Mouse (Mus musculus) heart, embryonic 11.5 days (tissue): ENCODE results near the gene Gria1. TPM values are rescaled to one million over a fixed set of nuclear protein-coding genes. Genes with fewer than 3 reads are reported as not detected.

ENCODE experiments used
- ATAC-seq: fragments of 200-750 bp; cut with Nextera tagmentation; replicated peaks from 2 replicates; pipeline ENCODE4 v1.8.0; 2017; ENCODE audit warnings: moderate library complexity; ENCODE audit not compliant: insufficient number of reproducible peaks, low FRiP score, low TSS enrichment
- H3K27ac ChIP-seq: fragments of 300-500 bp; sonication (generic); 2 replicates; pipeline ENCODE4 v1.5.1; 2014; ENCODE audit warnings: mild to moderate bottlenecking, low read depth, low read length
- H3K27me3 ChIP-seq: fragments of 300-500 bp; sonication (generic); 2 replicates; pipeline ENCODE4 v1.6.1; 2014; ENCODE audit warnings: mild to moderate bottlenecking, low read length, mixed read lengths; ENCODE audit not compliant: control insufficient read depth, insufficient read depth
- H3K36me3 ChIP-seq: fragments of 300-500 bp; sonication (generic); 2 replicates; pipeline ENCODE4 v1.6.1; 2014; ENCODE audit warnings: mild to moderate bottlenecking, low read length, moderate library complexity, mixed read lengths; ENCODE audit not compliant: control insufficient read depth, insufficient read depth
- H3K4me1 ChIP-seq: fragments of 300-500 bp; sonication (generic); 2 replicates; pipeline ENCODE4 v1.6.1; 2014; ENCODE audit warnings: low read length; ENCODE audit not compliant: control insufficient read depth, insufficient read depth
- H3K4me2 ChIP-seq: fragments of 300-500 bp; sonication (generic); 2 replicates; pipeline ENCODE4 v1.6.1; 2014; ENCODE audit warnings: mild to moderate bottlenecking, moderate library complexity
- H3K4me3 ChIP-seq: fragments of 300-500 bp; sonication (generic); 2 replicates; pipeline ENCODE4 v1.5.1; 2014; ENCODE audit warnings: low read depth, low read length
- H3K9ac ChIP-seq: fragments of 300-500 bp; sonication (generic); 2 replicates; pipeline ENCODE4 v1.6.1; 2014; ENCODE audit warnings: mild to moderate bottlenecking, low read depth, low read length, moderate library complexity
- H3K9me3 ChIP-seq: fragments of 300-500 bp; sonication (generic); replicated peaks from 2 replicates; pipeline ENCODE4 v1.6.1; 2016; ENCODE audit warnings: low read length; ENCODE audit not compliant: control insufficient read depth
- WGBS: fragments of 180-500 bp; shearing (Covaris S2); extraction: QIAGEN DNeasy Blood & Tissue Kit; methylation state at CpG from one replicate; pipeline ENCODE4 v1.1.7; 2014; ENCODE audit not compliant: insufficient replicate concordance; 5-methylcytosine and 5-hydroxymethylcytosine counted together
- polyA plus RNA-seq: library from polyadenylated mRNA; unstranded; fragments of >200 nt; fragmentation: Nextera tagmentation; extraction: Ambion mirVana; gene quantifications from 2 replicates; pipeline ENCODE4 v1.2.1, GENCODE M21; 2014

Gria1 gene
- polyA plus RNA-seq, 1 experiment from 2014 or later, result 1.1 TPM

- WGBS, result 49% methylated on average over 3 of the region's 3 CpGs
- H3K9ac ChIP-seq, result no peak overlapping the region
- no peak overlapping the region for H3K27ac ChIP-seq
- H3K4me1 ChIP-seq, result 0 out of 2 replicates have a peak, but pooled peaks cover 7% of the 10 kb centered on the region
- H3K9me3 ChIP-seq, result no peaks in the 10 kb centered on the region
- H3K4me3 ChIP-seq, result no peak overlapping the region
- no peaks in the 10 kb centered on the region for H3K27me3 ChIP-seq
- no peaks in the 10 kb centered on the region for H3K36me3 ChIP-seq
- no peak overlapping the region for H3K4me2 ChIP-seq
- no peak for ATAC-seq
Measured at GRCm38 (mm10) chr11:57239758-57240157, 228.6 kb downstream of the Gria1 start.

GRCm38 (mm10) chr11:57243835-57244234 is 232.6 kb downstream of the Gria1 start:
- Histone ChIP-seq H3K27me3 (no peaks in the 10 kb centered on the region), H3K9ac (no peak overlapping the region), H3K36me3 (no peaks in the 10 kb centered on the region), H3K4me1 (0 out of 2 replicates have a peak, but pooled peaks cover 7% of the 10 kb centered on the region), H3K27ac (no peak overlapping the region), H3K4me3 (no peak overlapping the region), H3K9me3 (no peaks in the 10 kb centered on the region), H3K4me2 (no peak overlapping the region)
- ATAC-seq, result no peak

- 50% methylated on average over 6 of the region's 6 CpGs for WGBS
- no peaks in the 10 kb centered on the region for H3K27me3 ChIP-seq
- H3K36me3 ChIP-seq, result no peaks in the 10 kb centered on the region
- H3K4me2 ChIP-seq, result no peak overlapping the region
- H3K4me3 ChIP-seq, result no peak overlapping the region
- no peak; the same call in 1 of the 2 replicates for ATAC-seq
- 0 out of 2 replicates have a peak, but pooled peaks cover 7% of the 10 kb centered on the region for H3K4me1 ChIP-seq
- no peak overlapping the region for H3K9ac ChIP-seq
- H3K9me3 ChIP-seq, result no peaks in the 10 kb centered on the region
- no peak overlapping the region for H3K27ac ChIP-seq
Measured at GRCm38 (mm10) chr11:57244543-57244942, 233.4 kb downstream of the Gria1 start.

- Histone ChIP-seq H3K4me1 (no peaks in the 10 kb centered on the region), H3K4me2 (no peak overlapping the region), H3K9ac (no peak overlapping the region), H3K27ac (no peak overlapping the region), H3K4me3 (no peak overlapping the region), H3K27me3 (no peaks in the 10 kb centered on the region), H3K9me3 (no peaks in the 10 kb centered on the region), H3K36me3 (no peaks in the 10 kb centered on the region)
- WGBS, result 76% methylated on average over 4 of the region's 4 CpGs
- ATAC-seq, result no peak
Measured at GRCm38 (mm10) chr11:57248870-57249269, 237.7 kb downstream of the Gria1 start.

GRCm38 (mm10) chr11:57250129-57250528 is 238.9 kb downstream of the Gria1 start:
- Histone ChIP-seq H3K27me3 (no peaks in the 10 kb centered on the region), H3K4me3 (no peak overlapping the region), H3K36me3 (no peaks in the 10 kb centered on the region), H3K4me2 (no peak overlapping the region), H3K4me1 (no peaks in the 10 kb centered on the region), H3K9me3 (no peaks in the 10 kb centered on the region), H3K9ac (no peak overlapping the region), H3K27ac (no peak overlapping the region)
- no peak for ATAC-seq
- 74% methylated on average over 7 of the region's 7 CpGs for WGBS

GRCm38 (mm10) chr11:57271687-57272086 is 260.5 kb downstream of the Gria1 start:
- ATAC-seq, result no peak
- Histone ChIP-seq H3K4me2 (no peak overlapping the region), H3K27me3 (no peaks in the 10 kb centered on the region), H3K36me3 (no peaks in the 10 kb centered on the region), H3K9me3 (no peaks in the 10 kb centered on the region), H3K9ac (no peak overlapping the region), H3K4me1 (no peaks in the 10 kb centered on the region), H3K4me3 (no peak overlapping the region), H3K27ac (no peak overlapping the region)
- 86% methylated on average over 8 of the region's 8 CpGs for WGBS

GRCm38 (mm10) chr11:57274687-57275086 is 263.5 kb downstream of the Gria1 start:
- no peak for ATAC-seq
- no peak overlapping the region for H3K4me2 ChIP-seq
- no peaks in the 10 kb centered on the region for H3K36me3 ChIP-seq
- peaks cover 10% of the 10 kb centered on the region for H3K4me1 ChIP-seq
- 86% methylated on average over 4 of the region's 4 CpGs for WGBS
- no peaks in the 10 kb centered on the region for H3K9me3 ChIP-seq
- H3K9ac ChIP-seq, result no peak overlapping the region
- H3K27me3 ChIP-seq, result no peaks in the 10 kb centered on the region
- H3K27ac ChIP-seq, result no peak overlapping the region
- H3K4me3 ChIP-seq, result no peak overlapping the region

- no peaks in the 10 kb centered on the region for H3K9me3 ChIP-seq
- H3K27ac ChIP-seq, result no peak overlapping the region
- H3K4me3 ChIP-seq, result no peak overlapping the region
- no peaks in the 10 kb centered on the region for H3K36me3 ChIP-seq
- no peaks in the 10 kb centered on the region for H3K27me3 ChIP-seq
- H3K4me2 ChIP-seq, result peak overlapping the region; percentile 46
- 24% methylated on average over 10 of the region's 10 CpGs for WGBS
- ATAC-seq, result no peak
- H3K9ac ChIP-seq, result no peak overlapping the region
- peaks cover 10% of the 10 kb centered on the region for H3K4me1 ChIP-seq
Measured at GRCm38 (mm10) chr11:57278056-57278455, 266.9 kb downstream of the Gria1 start.

GRCm38 (mm10) chr11:57286119-57286518 is 274.9 kb downstream of the Gria1 start:
- H3K4me3 ChIP-seq, result no peak overlapping the region
- H3K4me1 ChIP-seq, result no peaks in the 10 kb centered on the region
- no peak for ATAC-seq
- no peaks in the 10 kb centered on the region for H3K36me3 ChIP-seq
- WGBS, result 82% methylated on average over 2 of the region's 2 CpGs
- H3K9me3 ChIP-seq, result no peaks in the 10 kb centered on the region
- no peak overlapping the region for H3K27ac ChIP-seq
- H3K9ac ChIP-seq, result no peak overlapping the region
- no peak overlapping the region for H3K4me2 ChIP-seq
- H3K27me3 ChIP-seq, result no peaks in the 10 kb centered on the region
